Mouse (Mus musculus) liver, postnatal 0 days (tissue): ENCODE data around the gene Sertad2.
A peak's percentile ranks its signal among the peaks of the same experiment; 100 is the strongest.

Source experiments
- CTCF ChIP-seq: sonication (generic); IDR thresholded peaks from 2 replicates; pipeline ENCODE4 v1.5.1; 2016; ENCODE audit warnings: antibody characterized with exemption, low read depth
- EP300 ChIP-seq: IDR thresholded peaks from 2 replicates; pipeline ENCODE4 v1.6.1; 2016; ENCODE audit warnings: antibody characterized with exemption, low read depth, mild to moderate bottlenecking

GRCm38 (mm10) chr11:20592010-20592409 lies 49.0 kb downstream of the Sertad2 start:
- TF ChIP-seq CTCF: peak; percentile 49
- TF ChIP-seq EP300: no peak
